Mouse (Mus musculus): ENCODE measurements around the gene Itgb6. TPM values are rescaled to one million over a fixed set of nuclear protein-coding genes. Genes with fewer than 3 reads are reported as not detected.

Gene Itgb6
- total RNA-seq, 2 experiments from 2014 or later: 0.18 to 0.21 TPM

DNA sequence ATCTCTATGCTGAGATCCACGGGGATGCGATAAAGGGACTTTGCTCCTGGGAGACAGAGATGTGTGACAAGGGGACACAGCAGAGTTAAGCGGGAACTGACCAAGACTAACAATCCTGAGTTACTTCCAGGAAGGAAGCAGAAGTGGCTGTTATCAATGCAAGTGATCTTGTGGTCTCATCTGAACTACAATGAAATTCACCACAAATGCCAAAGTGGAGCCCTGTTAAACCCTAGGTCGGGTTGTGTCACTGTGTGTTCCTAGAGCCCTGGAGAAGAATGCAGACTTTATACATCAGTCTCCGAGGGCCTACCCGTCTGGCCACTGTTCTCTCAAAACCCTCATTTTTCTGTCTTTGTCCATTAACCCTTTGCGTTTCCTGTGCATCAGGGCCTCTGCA is 8.0 kb downstream of the Itgb6 start:
- intact Hi-C loops (cut with DNase I): no loop called here
- DNase-seq (ENCODE audit: low spot score in 2 of 2): no peak

DNA sequence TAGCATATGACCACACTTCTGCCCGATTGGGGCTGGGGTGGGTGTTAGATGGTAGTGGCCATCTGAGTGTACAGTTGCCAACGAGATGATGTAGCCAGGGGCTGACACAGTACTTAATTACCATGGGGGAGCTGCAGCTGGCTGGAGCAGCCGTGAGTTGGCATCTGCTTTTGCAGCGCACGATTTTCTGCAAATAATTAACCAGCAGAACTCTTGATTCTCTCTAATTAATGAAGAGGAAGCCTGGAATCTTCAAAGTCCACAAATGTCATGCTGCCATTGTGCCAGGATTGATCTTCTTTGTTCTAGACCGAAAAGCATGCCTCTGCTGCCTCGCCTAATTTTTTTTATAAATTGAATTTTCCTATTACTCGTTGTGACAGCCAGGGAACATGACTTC is 8.6 kb downstream of the Itgb6 start:
- intact Hi-C loops (cut with DNase I): no loop called here
- DNase-seq (ENCODE audit: low spot score in 2 of 2): no peak

DNA sequence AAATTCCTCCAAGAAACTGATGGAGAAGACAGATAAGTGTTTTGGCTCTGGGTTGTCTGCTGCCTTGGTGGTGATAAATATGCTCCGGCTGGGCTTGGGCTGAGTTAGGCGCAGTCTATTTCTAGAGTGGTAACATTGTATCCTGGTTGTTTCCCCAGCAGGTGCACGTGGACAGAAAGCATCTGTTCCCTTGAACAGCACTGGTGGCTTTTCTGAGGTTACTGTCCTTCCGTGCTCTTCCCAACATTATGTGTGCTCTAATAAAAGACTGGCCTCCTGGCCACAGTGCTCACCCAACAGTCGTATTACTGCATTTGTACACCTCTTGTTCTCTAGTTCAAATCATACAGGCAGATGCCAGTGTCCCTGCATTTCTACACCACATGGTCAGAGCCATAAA is 9.6 kb downstream of the Itgb6 start:
- no peak for DNase-seq (ENCODE audit: low spot score in 2 of 2)
- intact Hi-C loops (cut with DNase I): no loop called here

DNA sequence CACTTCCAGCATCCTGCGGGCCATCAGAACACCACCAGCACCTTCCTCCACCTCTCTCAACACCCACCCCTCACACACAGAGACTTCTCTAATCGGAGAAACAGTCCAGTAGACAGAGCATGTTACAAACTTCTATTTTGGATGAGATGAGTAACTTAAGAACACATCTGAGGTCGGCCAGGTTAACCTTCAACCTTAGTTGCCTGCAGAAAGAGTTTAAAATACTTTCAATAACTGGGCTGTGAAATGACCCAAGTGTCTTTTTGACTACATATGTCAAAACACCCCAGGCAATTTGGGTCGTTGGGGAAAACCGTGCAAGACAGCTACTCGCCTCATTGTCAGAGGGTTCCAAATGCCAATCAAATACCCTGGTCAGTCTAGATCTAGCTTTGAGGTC is 10.0 kb downstream of the Itgb6 start:
- intact Hi-C loops (cut with DNase I): no loop called here
- no peak for DNase-seq (ENCODE audit: low spot score in 2 of 2)

DNA sequence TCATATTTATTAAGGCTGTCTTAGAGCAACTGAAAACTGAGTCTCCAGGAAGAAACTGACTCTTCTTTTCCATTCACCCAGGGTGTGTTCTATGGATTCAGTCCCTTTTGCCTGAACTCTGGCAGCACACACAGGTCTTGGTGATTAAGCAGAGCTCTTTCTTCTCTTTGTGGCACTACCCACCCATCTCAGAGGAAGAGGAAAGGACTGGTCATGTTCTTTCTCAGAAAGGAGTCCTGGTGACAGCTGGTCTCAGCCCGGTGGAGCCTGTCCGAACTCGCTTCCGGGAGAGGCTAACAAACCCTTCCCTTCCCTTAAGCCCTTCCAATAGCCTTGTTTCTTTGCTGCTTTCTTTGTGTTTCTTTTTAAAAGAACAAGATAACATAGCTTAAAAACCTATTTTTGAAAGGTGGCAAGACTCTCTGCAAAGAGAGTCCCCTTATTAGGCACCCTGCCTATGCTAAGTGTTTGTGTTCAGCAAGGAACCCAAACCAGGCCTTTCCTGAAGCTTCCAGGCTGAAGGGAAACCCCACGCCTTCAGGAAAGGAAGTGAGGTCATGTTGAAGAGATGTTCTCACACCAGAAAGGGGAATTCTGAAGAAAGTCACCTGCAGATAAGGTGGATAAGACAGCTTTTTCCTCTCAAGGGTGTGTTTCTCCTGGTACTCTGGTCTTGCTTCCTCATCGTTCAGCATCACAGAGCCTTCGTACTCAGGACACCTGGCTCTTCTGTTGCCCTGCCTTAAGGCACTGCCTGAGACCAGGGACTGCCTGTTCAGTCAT is 11.2 kb downstream of the Itgb6 start:
- intact Hi-C loops (cut with DNase I): no loop called here
- no peak for DNase-seq (ENCODE audit: low spot score in 2 of 2)

DNA sequence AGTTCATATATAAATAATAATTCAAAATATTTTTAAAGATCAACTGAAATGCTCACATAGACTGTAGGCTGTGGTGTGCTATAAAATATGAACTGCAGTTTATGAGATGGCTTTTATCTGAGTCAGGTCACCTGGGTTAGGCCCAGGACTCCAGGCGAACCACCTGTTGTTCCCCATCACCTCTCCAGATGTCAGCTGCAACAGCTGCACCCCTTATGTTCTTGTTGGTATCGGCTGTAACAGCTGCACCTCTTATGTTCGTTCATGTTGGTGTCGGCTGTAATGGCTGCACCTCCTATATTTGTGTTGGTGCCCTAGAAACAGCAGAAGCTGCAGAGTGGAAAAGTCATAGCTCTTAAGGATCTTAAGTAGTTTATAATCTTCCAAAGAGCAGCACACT is 12.1 kb downstream of the Itgb6 start:
- intact Hi-C loops (cut with DNase I): no loop called here
- DNase-seq (ENCODE audit: low spot score in 2 of 2): no peak

DNA sequence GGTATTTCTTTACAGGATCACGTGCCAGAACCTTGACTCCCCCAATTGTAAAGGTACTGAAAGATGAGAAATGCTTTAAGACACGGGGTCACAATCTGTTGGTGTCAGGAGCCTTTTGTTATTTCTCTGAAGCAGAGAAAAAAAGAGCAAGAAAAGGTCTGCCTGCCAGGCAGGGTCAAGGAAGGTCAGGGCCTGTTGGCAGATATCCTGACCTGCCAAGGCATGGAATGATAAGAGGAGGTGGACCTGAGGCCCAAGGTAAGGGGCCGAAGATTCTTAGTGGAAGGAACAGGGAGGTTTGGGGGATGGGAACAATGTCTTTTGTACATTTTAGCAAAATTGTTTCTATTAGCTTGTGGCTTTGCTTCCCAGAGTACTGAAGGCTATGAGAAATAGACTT is 13.8 kb downstream of the Itgb6 start:
- intact Hi-C loops (cut with DNase I): no loop called here
- DNase-seq (ENCODE audit: low spot score in 2 of 2): no peak

DNA sequence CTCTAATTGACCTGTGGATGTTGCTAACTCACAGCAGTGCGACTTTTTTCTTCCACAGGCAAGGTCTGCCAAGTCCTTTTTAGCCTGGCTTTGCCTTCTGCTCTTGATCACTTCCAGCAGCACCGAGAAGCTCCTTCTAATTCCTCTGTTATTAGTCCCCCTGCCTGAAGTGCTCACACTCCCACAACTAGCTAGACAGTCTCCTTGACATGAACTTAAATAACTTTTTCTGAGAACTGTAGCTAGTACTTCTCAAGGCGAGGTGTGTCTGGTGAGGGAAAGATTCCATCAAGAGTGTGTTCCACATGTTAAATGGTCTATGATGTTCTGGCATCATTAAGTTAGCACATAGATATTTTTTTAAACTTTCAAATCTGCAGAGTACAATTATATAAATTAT is 15.6 kb downstream of the Itgb6 start:
- intact Hi-C loops (cut with DNase I): no loop called here
- DNase-seq (ENCODE audit: low spot score in 2 of 2): no peak

DNA sequence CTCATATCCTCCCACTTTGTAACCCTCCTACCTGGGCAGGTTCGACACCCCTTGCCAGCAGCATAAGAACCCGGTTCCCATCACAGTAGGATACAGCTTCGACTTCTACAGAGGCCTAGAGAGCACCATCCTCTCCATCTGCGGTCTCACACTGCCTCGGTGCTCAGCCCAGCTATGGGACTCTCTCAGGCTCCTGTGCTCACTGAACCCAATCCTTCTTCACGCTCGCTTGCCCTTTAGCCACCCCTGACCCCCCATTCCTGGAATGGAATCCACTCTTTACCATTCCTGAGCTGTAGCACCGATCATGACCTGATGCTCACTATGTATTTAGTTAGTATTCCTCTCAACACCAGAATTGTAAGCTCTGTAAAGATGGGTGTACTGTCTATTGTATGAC is 17.0 kb downstream of the Itgb6 start:
- intact Hi-C loops (cut with DNase I): no loop called here
- DNase-seq (ENCODE audit: low spot score in 2 of 2): no peak

DNA sequence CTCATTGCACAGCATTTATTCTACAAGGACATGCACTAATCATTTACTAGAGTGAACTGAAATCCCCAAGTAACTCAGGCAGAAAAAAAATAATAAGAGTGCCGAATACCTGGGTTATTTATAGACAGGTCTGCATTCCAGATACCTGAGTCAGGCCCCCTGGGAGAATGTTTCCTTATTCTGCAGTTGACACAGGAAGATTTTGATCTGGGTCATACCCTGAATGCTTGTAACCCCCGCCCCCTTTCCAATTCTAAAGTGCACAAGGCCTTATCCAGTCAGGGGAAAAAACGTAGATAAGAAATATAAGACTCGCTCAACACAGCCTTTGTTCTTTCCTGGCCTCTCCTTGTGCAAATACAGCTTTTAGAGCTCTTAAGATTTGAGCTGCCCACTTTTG is 19.1 kb downstream of the Itgb6 start:
- no peak for DNase-seq (ENCODE audit: low spot score in 2 of 2)
- intact Hi-C loops (cut with DNase I): no loop called here

DNA sequence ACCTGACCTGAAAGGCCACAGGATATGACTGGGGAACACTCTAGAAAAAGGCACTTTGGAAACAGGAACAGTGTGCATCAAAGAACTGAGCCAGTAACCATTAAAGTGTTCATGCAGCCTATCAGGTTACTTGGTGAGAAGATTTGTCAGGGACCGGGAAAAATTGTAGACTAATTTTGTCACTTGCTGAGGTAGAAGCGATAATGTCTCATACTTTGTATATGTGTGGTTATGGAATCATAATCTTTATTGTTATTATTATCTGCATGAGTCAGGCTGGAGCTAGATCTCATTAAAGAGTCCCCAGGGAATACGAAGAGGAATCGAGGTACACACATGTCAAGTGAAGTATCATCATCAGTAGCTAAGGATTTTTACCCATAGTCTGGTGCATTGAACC is 21.5 kb downstream of the Itgb6 start:
- intact Hi-C loops (cut with DNase I): no loop called here

DNA sequence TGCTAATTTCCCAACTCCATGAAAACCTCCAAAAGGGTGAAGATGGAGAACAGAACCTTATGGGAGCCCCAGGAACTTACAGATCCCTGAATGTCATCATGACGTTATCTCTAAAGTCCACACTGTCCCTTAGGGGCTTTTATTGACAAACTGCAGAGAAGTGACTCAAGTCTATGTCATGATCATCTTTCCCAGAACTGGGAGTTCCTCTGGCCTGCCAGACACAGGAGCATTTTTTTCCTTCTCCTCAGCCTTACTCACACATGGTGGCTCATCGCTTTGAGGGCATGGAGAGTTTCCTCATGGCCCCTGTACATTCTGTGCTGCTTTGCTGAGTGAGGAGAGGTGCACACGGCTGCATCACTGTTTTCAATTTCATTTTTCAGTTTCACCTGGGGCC is 22.4 kb downstream of the Itgb6 start:
- DNase-seq (ENCODE audit: low spot score in 2 of 2): no peak
- intact Hi-C loops (cut with DNase I): no loop called here

More for the DNA sequence above, 21.5 kb downstream of the Itgb6 start:
- no peak for DNase-seq (ENCODE audit: low spot score in 2 of 2)

DNA sequence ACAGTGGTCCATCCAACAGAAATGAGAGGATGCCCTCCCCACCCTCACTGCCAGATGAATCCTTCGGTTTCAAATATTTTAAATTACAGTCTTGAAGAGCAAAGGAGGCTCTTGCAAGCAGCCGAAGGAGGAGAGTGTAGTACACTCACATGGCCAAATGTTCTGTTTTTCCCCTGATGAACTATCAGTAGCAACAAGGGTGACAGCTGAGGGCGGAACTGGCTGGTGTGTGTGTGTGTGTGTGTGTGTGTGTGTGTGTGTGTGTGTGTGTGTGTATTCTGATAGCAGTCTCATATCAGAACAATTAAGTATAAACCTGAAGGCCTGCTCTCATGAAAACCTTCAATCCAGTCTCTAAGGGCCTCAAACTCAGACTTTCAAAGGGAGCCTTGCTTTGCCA is 22.9 kb downstream of the Itgb6 start:
- intact Hi-C loops (cut with DNase I): no loop called here
- DNase-seq (ENCODE audit: low spot score in 2 of 2): no peak

DNA sequence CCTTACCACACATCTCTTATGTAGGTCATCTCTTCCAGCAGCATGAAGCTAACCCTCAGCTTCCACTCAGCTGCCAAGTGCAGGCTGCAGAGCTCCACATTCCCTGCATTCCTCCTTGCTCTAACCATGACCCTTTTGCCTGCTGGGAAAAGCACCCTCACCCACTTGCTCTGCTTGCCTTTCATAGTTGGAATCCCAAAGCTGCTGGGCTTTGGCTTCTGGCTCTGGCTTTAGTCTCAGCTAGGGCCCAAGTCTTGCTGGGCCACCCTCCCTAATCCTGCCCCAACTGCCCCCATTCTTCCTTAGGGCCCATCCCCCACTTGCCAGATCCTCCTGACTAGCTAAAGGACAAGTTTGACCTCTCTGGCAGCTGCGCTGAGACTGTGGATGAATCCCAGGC is 24.3 kb downstream of the Itgb6 start:
- no peak for DNase-seq (ENCODE audit: low spot score in 2 of 2)
- intact Hi-C loops (cut with DNase I): no loop called here

DNA sequence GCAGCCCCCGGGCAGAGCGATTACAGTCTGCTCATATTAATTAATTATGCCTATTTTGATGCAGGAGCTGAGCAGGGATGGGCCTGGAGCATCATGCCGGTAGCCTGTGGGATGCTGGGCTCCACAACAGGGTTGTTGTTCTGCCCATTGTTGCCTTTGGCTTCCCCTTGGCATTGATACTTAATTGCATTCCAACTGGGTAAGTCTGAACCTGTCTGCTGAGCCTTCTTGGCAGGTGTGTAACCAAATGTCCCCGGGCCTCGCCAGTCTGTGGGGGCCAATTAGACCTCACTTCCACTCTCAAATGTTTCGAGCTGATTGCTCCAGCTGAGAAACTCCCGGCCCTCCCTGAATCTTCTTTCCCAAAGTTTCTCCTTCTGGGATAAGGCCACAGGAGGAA is 24.9 kb downstream of the Itgb6 start:
- no peak for DNase-seq (ENCODE audit: low spot score in 2 of 2)
- intact Hi-C loops (cut with DNase I): no loop called here

DNA sequence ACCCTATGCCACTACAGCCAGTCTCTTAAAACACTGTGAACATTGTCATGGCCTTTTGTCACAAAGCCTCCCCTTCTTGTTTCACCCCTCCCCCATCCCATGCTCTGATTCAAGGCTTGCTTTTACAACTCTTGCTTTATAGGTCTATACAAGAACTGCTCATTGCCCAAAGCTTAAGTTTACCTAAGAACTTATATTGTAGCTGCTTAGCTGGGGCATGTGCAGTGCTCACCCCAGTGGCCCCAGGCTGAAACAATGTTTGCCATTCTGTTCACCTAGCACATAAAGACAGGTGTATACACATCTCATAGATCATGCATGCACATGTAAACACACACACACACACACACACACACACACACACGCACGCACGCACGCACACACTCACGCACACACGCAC is 25.9 kb downstream of the Itgb6 start:
- DNase-seq (ENCODE audit: low spot score in 2 of 2): no peak
- intact Hi-C loops (cut with DNase I): no loop called here

DNA sequence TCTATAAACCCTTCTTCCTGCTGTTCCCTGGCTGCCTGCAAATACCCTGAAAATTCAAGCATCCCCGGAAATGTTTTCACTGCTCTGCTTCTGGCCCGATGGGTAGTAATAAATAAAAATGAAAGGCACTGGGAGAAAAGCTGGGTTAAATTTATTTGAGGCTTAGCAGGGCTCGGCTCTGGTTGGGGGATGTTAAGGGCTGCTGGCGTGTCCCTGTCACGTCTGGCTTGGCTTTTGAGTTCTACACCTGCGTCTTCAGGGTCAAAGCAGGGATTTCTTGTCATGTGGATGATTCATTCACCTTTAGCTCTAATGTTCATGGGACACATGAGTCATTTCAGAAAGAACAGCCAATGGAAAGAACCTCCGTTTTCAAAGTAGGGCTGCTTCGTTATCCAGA is 26.7 kb downstream of the Itgb6 start:
- intact Hi-C loops (cut with DNase I): no loop called here
- no peak for DNase-seq (ENCODE audit: low spot score in 2 of 2)

DNA sequence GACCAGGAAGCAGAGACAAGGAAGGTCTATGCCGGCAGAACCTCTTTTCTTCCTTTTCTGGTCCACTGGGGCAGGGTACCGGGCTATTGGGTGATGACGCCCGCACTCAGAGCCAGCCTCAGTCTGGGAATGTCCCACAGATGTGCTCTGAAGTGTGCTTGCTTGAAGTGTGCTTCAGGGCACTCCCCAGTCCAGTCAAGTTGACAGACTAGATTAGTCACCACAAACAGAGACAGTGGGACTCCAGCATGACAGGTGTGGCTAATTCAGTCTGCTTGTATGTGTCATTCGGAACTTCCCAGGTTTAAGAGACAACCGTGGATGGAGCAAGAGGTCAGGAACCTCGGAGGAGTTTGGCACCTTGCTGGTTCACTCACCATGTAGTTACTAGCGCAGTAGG is 27.9 kb downstream of the Itgb6 start:
- intact Hi-C loops (cut with DNase I): no loop called here
- DNase-seq (ENCODE audit: low spot score in 2 of 2): no peak

DNA sequence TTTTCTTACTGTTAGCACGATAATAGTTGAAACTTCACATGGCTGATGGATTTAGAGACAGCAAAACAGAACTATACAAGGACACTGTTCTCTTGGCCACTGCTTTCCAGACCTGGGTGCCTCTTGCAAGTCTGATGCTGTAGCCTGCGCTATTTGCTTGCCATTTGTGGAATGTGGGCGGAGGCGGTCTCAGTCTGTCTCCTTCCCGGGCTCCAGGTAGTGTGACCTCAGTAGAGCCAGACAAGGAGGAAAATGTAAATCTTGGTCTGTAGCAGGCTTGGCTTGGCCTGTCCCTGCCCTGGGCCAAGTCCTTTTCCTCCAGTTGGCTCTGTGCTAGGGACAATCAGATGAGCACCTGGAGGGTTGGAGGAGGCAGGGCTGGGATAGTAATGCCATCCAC is 30.2 kb downstream of the Itgb6 start:
- intact Hi-C loops (cut with DNase I): no loop called here
- DNase-seq (ENCODE audit: low spot score in 2 of 2): no peak

DNA sequence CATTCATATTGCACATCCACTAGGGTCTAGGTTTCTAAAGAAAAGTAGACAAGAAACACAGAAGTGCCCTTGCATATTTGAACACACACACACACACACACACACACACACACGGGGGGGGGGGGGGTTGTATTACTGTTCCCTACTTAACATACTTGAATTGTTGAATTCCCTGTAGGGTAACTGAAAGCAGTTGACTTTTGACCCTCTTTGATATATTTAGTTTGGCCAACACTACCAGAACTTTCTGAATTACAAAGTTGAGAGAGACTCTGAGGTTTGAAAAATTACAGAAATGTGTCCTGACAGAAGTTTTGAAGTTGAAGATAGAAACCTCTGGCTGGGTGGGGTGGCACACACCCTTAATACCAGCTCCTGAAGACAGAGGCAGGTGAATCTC is 32.2 kb downstream of the Itgb6 start:
- intact Hi-C loops (cut with DNase I): no loop called here
- DNase-seq (ENCODE audit: low spot score in 2 of 2): no peak

DNA sequence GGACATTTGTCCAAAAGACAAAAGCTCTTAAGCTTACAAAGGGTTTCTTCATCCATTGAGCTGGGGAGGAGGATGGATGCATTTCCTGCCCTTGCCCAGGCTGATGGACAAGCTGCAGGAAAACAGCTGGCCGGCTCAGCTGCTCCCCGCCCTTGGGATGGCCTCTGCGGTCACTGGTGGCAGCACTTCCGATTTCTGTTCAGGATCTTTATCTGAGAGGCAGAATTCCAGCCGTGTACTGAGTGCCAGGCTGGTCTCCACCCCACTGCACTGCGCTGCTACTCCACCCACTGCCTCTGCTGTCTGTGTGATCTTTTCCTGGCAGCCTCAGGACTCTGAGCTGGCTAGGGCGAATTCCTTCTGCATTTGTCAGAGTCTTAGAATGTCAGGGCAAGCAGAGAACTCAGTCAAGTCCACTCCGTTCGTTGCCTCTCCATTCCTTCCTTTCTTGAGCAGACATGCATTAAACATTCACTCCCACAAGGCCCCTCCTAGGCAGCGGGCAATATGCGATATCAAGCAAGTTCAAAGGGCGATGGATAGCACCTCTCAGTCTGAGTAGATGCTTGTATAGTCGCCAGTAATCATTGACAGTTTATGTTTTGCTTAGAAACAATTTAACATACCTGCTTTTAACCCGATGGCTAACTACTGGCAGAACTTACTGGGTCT is 33.4 kb downstream of the Itgb6 start:
- intact Hi-C loops (cut with DNase I): no loop called here
- no peak for DNase-seq (ENCODE audit: low spot score in 2 of 2)

Data from left cerebral cortex, postnatal 14 days (tissue).